Mouse (Mus musculus) CH12.LX (cell line): ENCODE results near the gene Depdc1b. TPM values are rescaled to one million over a fixed set of nuclear protein-coding genes. Genes with fewer than 3 reads are reported as not detected.

Experiments
- DNase-seq: peaks from one replicate; pipeline ENCODE4 v3.0.0-alpha.2; 2013; ENCODE audit errors: extremely low read depth
- H3K27ac ChIP-seq: 2 replicates; pipeline ENCODE4 v1.5.1; 2012; ENCODE audit warnings: low read depth, mild to moderate bottlenecking, control low read depth, moderate library complexity; ENCODE audit not compliant: insufficient read depth
- H3K27me3 ChIP-seq: replicated peaks from 2 replicates; pipeline ENCODE3; 2012; ENCODE audit warnings: inconsistent platforms
- H3K36me3 ChIP-seq, 2 experiments: replicated peaks in 1 of 2; 2 replicates each; pipeline versions ENCODE3 to v1.6.1; 2012; ENCODE audit warnings: inconsistent platforms in 1 of 2, low read length in 1 of 2, mild to moderate bottlenecking in 1 of 2, mixed read lengths in 1 of 2, moderate library complexity in 1 of 2; ENCODE audit not compliant: control insufficient read depth in 1 of 2, insufficient read depth in 1 of 2
- H3K4me1 ChIP-seq, 2 experiments: 2 replicates each; pipeline ENCODE4 v1.6.1; 2012; ENCODE audit warnings: inconsistent platforms in 1 of 2, moderate library complexity in 1 of 2; ENCODE audit not compliant: insufficient read depth in 2 of 2, control insufficient read depth in 1 of 2
- H3K4me2 ChIP-seq: 2 replicates; pipeline ENCODE4 v1.6.1; 2012; ENCODE audit warnings: low read depth, mild to moderate bottlenecking, control low read depth; ENCODE audit not compliant: poor library complexity, insufficient read depth, severe bottlenecking
- H3K4me3 ChIP-seq, 3 experiments: fragments of 150-350 bp in 1 of 3; sonication (generic) in 1 of 3; replicated peaks in 1 of 3; 2 replicates each; pipeline versions ENCODE3 to v1.5.1; 2011 to 2012; ENCODE audit warnings: low read depth in 2 of 3, low read length in 2 of 3, mild to moderate bottlenecking in 2 of 3, moderate library complexity in 2 of 3, control low read depth in 1 of 3, improper control_type of control experiment in 1 of 3, inconsistent platforms in 1 of 3, mixed read lengths in 1 of 3; ENCODE audit not compliant: poor library complexity in 1 of 3
- H3K79me2 ChIP-seq: replicated peaks from 2 replicates; pipeline ENCODE4 v1.6.1; 2012; ENCODE audit warnings: mild to moderate bottlenecking, moderate library complexity; ENCODE audit not compliant: control insufficient read depth, poor library complexity, insufficient read depth, severe bottlenecking; ENCODE audit errors: extremely low read depth
- H3K9ac ChIP-seq: 2 replicates; pipeline ENCODE4 v1.6.1; 2012; ENCODE audit warnings: low read depth, mild to moderate bottlenecking, control low read depth, moderate library complexity; ENCODE audit not compliant: insufficient read depth
- H3K9me3 ChIP-seq: replicated peaks from 2 replicates; pipeline ENCODE3; 2012; ENCODE audit warnings: low read length, inconsistent platforms, mixed read lengths
- BHLHE40 ChIP-seq: IDR thresholded peaks from 2 replicates; pipeline ENCODE4 v1.6.1; 2011; ENCODE audit warnings: mild to moderate bottlenecking, low read depth, low read length, improper control_type of control experiment
- CHD1 ChIP-seq: IDR thresholded peaks from 2 replicates; pipeline ENCODE4 v1.6.1; 2012; ENCODE audit warnings: low read depth, low read length, improper control_type of control experiment, inconsistent platforms
- CHD2 ChIP-seq: IDR thresholded peaks from 2 replicates; pipeline ENCODE4 v1.6.1; 2011; ENCODE audit warnings: low read length, improper control_type of control experiment
- E2F4 ChIP-seq: IDR thresholded peaks from 2 replicates; pipeline ENCODE4 v1.6.1; 2011; ENCODE audit warnings: low read depth, low read length, improper control_type of control experiment; ENCODE audit not compliant: insufficient replicate concordance
- ELF1 ChIP-seq: IDR thresholded peaks from 2 replicates; pipeline ENCODE4 v1.6.1; 2014; ENCODE audit warnings: low read depth, mild to moderate bottlenecking, inconsistent platforms, low read length, improper control_type of control experiment
- EP300 ChIP-seq: IDR thresholded peaks from 2 replicates; pipeline ENCODE4 v1.6.1; 2011; ENCODE audit warnings: low read length, improper control_type of control experiment
- ETS1 ChIP-seq: conservative IDR thresholded peaks from 2 replicates; pipeline ENCODE4 v1.6.1; 2012; ENCODE audit warnings: low read depth, mild to moderate bottlenecking, inconsistent platforms, low read length, improper control_type of control experiment, moderate library complexity
- GABPA ChIP-seq: IDR thresholded peaks from 2 replicates; pipeline ENCODE4 v1.6.1; 2012; ENCODE audit warnings: low read depth, low read length, improper control_type of control experiment, inconsistent platforms; ENCODE audit not compliant: insufficient replicate concordance
- HCFC1 ChIP-seq: IDR thresholded peaks from 2 replicates; pipeline ENCODE4 v1.6.1; 2012; ENCODE audit warnings: low read depth, mild to moderate bottlenecking, inconsistent platforms, low read length, improper control_type of control experiment
- IRF4 ChIP-seq: IDR thresholded peaks from 2 replicates; pipeline ENCODE4 v1.6.1; 2014; ENCODE audit warnings: low read depth, mild to moderate bottlenecking, inconsistent platforms, low read length, improper control_type of control experiment
- JUN ChIP-seq: IDR thresholded peaks from 2 replicates; pipeline ENCODE4 v1.6.1; 2011; ENCODE audit warnings: low read depth, mild to moderate bottlenecking, low read length, improper control_type of control experiment, moderate library complexity; ENCODE audit not compliant: insufficient read depth
- MAX ChIP-seq: IDR thresholded peaks from 2 replicates; pipeline ENCODE4 v1.6.1; 2011; ENCODE audit warnings: low read length, improper control_type of control experiment
- MEF2A ChIP-seq: IDR thresholded peaks from 2 replicates; pipeline ENCODE4 v1.6.1; 2014; ENCODE audit warnings: low read depth, mild to moderate bottlenecking, inconsistent platforms, low read length, improper control_type of control experiment, borderline replicate concordance
- MYC ChIP-seq: IDR thresholded peaks from 2 replicates; pipeline ENCODE4 v1.6.1; 2011; ENCODE audit warnings: low read depth, mild to moderate bottlenecking, improper control_type of control experiment, low read length
- NRF1 ChIP-seq: IDR thresholded peaks from 2 replicates; pipeline ENCODE4 v1.6.1; 2014; ENCODE audit warnings: low read depth, mild to moderate bottlenecking, inconsistent platforms, low read length, improper control_type of control experiment, moderate library complexity
- POLR2A ChIP-seq: IDR thresholded peaks from 2 replicates; pipeline ENCODE4 v1.6.1; 2011; ENCODE audit warnings: low read depth, mild to moderate bottlenecking, improper control_type of control experiment, low read length
- POLR2AphosphoS2 ChIP-seq: IDR thresholded peaks from 2 replicates; pipeline ENCODE4 v1.6.1; 2011; ENCODE audit warnings: low read depth, low read length, improper control_type of control experiment
- RAD21 ChIP-seq: IDR thresholded peaks from 2 replicates; pipeline ENCODE4 v1.6.1; 2011; ENCODE audit warnings: low read depth, mild to moderate bottlenecking, low read length, improper control_type of control experiment, moderate library complexity
- RCOR1 ChIP-seq: conservative IDR thresholded peaks from 2 replicates; pipeline ENCODE4 v1.6.1; 2012; ENCODE audit warnings: low read depth, mild to moderate bottlenecking, inconsistent platforms, low read length, improper control_type of control experiment
- SIN3A ChIP-seq: IDR thresholded peaks from 2 replicates; pipeline ENCODE4 v1.6.1; 2012; ENCODE audit warnings: low read length, improper control_type of control experiment, inconsistent platforms
- SMC3 ChIP-seq: IDR thresholded peaks from 2 replicates; pipeline ENCODE4 v1.6.1; 2011; ENCODE audit warnings: low read depth, low read length, improper control_type of control experiment
- TCF12 ChIP-seq: IDR thresholded peaks from 2 replicates; pipeline ENCODE4 v1.6.1; 2014; ENCODE audit warnings: low read depth, mild to moderate bottlenecking, inconsistent platforms, low read length, improper control_type of control experiment
- UBTF ChIP-seq: IDR thresholded peaks from 2 replicates; pipeline ENCODE4 v1.6.1; 2012; ENCODE audit warnings: low read depth, mild to moderate bottlenecking, inconsistent platforms, low read length, improper control_type of control experiment, moderate library complexity
- ZKSCAN1 ChIP-seq: IDR thresholded peaks from 2 replicates; pipeline ENCODE4 v1.6.1; 2012; ENCODE audit warnings: low read depth, inconsistent platforms, low read length, improper control_type of control experiment, borderline replicate concordance
- ZNF384 ChIP-seq: IDR thresholded peaks from 2 replicates; pipeline ENCODE4 v1.6.1; 2012; ENCODE audit warnings: low read depth, low read length, improper control_type of control experiment, inconsistent platforms
- dilution Hi-C: fragments of 300-500 bp; cut with MboI; formaldehyde crosslinking; loops from 2 replicates; pipeline ENCODE4 v1.14.3; 2020; ENCODE audit warnings: low sequenced_read_pairs; ENCODE audit not compliant: extremely low pct_unique_long_range_greater_than_20kb, extremely low pct_ligation_motif_present
- in situ Hi-C: fragments of 300-500 bp; cut with MboI; formaldehyde crosslinking; loops from 3 replicates; pipeline ENCODE4 v1.14.3; 2019; ENCODE audit warnings: low sequenced_read_pairs, low pct_ligation_motif_present, low pct_unique_long_range_greater_than_20kb, mixed read lengths
- polyA plus RNA-seq: library from polyadenylated mRNA; unstranded; fragments of >175 nt; gene quantifications from 2 replicates; pipeline ENCODE4 v1.2.1, GENCODE M21; 2012; ENCODE audit warnings: low read depth; ENCODE audit not compliant: insufficient read length
- total RNA-seq, 2 experiments: library from RNA; depleted of rRNA; stranded (reverse); fragments of 300-350 nt in 1 of 2; fragments of >200 nt in 1 of 2; gene quantifications; 2 replicates each; pipeline ENCODE4 v1.2.3; 2012 to 2014

Depdc1b gene
- total and polyA plus RNA-seq, 3 experiments: 11.1 to 17.8 (median 15.7) TPM

- H3K9me3 ChIP-seq: no peaks in the 10 kb centered on the region
- H3K4me2 ChIP-seq: no peak overlapping the region
- H3K79me2 ChIP-seq: no peaks in the 10 kb centered on the region
- no peak overlapping the region for H3K4me3 ChIP-seq
- in situ Hi-C loops (no loop called here), dilution Hi-C loops (no loop called here)
- TF ChIP-seq ZNF384 (no peak), POLR2A (no peak), CHD1 (no peak), TCF12 (no peak), HCFC1 (no peak), CHD2 (no peak), ELF1 (no peak), MEF2A (no peak), ZKSCAN1 (no peak), JUN (no peak), GABPA (no peak)
- H3K9ac ChIP-seq: no peak overlapping the region
- no peak overlapping the region for H3K27ac ChIP-seq
- no peaks in the 10 kb centered on the region for H3K27me3 ChIP-seq
- DNase-seq: no peak
- no peaks in the 10 kb centered on the region for H3K36me3 ChIP-seq
- H3K4me1 ChIP-seq: peaks cover 0 to 3% of the 10 kb centered on the region in 2 experiments; a peak in 1 of 4 replicates
These were observed 113.5 kb downstream of the Depdc1b start for GRCm38 (mm10) chr13:108429623-108430022.

DNA sequence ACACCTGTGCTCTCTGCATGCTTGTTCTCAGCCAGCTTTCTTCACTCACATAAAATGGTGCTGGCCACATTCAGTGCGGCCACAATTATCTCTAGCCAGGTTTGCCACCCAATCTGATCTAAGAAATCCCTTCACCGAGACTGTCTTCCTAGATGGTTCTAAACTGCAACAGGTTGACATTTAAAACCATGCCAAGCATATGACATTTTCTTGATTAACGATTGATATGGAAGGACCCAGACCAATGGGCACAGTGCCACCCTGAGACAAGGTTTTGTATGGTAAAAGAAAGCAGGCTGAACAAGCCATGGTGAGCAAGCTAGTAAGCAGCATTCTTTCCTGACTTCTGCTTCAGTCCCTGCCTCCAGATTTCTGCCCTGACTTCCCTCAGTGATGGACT, 115.6 kb downstream of the Depdc1b start:
- dilution Hi-C loops (no loop called here), in situ Hi-C loops (no loop called here)
- Histone ChIP-seq H3K36me3 (no peaks in the 10 kb centered on the region), H3K4me3 (no peak overlapping the region), H3K9ac (no peak overlapping the region), H3K9me3 (no peaks in the 10 kb centered on the region), H3K79me2 (no peaks in the 10 kb centered on the region), H3K27me3 (no peaks in the 10 kb centered on the region), H3K4me1 (peaks cover 0 to 3% of the 10 kb centered on the region in 2 experiments; a peak in 1 of 4 replicates), H3K27ac (no peak overlapping the region), H3K4me2 (no peak overlapping the region)
- TF ChIP-seq UBTF (no peak), E2F4 (no peak), SMC3 (no peak), EP300 (no peak), ZNF384 (no peak), RCOR1 (no peak), ELF1 (no peak), SIN3A (no peak), RAD21 (no peak), BHLHE40 (no peak), MAX (no peak), ETS1 (no peak), POLR2AphosphoS2 (no peak), NRF1 (no peak), POLR2A (no peak), MYC (no peak), MEF2A (no peak), IRF4 (no peak), TCF12 (no peak), GABPA (no peak)
- DNase-seq: no peak
